Mouse (Mus musculus): ENCODE results near the gene Gtf3c5. TPM values are rescaled to one million over a fixed set of nuclear protein-coding genes. Genes with fewer than 3 reads are reported as not detected.

The Gtf3c5 gene
- polyA plus RNA-seq, 1 experiment from 2014 or later: 48.8 TPM

DNA sequence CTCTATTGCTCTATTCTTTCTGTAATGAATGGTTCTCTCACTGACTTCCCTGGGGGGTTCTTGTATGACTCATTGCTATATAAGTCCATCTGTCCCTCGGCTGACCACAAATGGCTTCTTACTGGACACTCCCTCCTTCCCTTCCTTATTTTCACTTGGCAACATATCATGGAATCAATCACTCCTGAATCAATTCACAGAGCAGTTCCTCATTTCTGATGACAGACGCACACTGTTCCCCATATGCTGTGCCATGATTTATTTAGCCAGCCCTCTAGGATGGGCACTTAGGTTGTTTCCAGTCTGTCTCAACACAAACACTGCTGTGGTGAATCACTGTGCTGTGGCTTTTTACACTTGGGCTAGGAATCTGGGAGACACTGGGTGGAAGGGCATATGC lies 7.9 kb upstream of the Gtf3c5 start:
- no peak for ATAC-seq (replicated peaks; ENCODE audit: low FRiP score)
- Histone ChIP-seq H3K27ac (no peak overlapping the region), H3K27me3 (peaks cover 14% of the 10 kb centered on the region; the same call in 1 of the 2 replicates), H3K4me2 (no peak overlapping the region), H3K9me3 (replicated peaks) (no peaks in the 10 kb centered on the region), H3K4me1 (peaks cover 4% of the 10 kb centered on the region), H3K4me3 (replicated peaks) (no peak overlapping the region), H3K36me3 (no peaks in the 10 kb centered on the region), H3K9ac (no peak overlapping the region)
- WGBS: 65% methylated on average over 2 of the region's 2 CpGs

DNA sequence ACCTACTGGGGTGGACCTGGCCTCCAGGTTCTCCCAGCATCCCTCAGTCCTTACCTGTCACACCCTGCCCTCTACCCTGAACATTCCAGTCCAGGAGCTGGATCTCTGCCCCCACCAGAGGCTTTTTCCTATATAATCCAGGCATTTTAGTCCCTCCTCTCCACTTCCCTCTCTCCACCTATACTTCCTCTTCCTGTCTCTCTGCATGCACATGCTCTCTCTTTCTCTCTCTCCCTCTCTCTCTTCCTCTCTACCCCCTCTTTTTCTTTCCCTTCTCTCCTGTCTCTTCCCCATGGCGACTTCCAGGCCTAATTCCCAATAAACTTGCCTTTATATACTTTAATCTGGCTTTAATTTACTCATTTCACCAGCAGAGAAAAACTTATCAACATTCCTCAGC lies 5.0 kb upstream of the Gtf3c5 start:
- no peak overlapping the region for H3K4me2 ChIP-seq
- peaks cover 17% of the 10 kb centered on the region; the same call in 1 of the 2 replicates for H3K27me3 ChIP-seq
- no peak overlapping the region for H3K27ac ChIP-seq
- ATAC-seq (replicated peaks; ENCODE audit: low FRiP score): no peak
- H3K9me3 ChIP-seq (replicated peaks): no peaks in the 10 kb centered on the region
- H3K9ac ChIP-seq: no peak overlapping the region
- peaks cover 6% of the 10 kb centered on the region for H3K4me1 ChIP-seq
- H3K36me3 ChIP-seq: no peaks in the 10 kb centered on the region
- WGBS: 37% methylated on average over 1 of the region's 1 CpGs
- no peak overlapping the region for H3K4me3 ChIP-seq (replicated peaks)

DNA sequence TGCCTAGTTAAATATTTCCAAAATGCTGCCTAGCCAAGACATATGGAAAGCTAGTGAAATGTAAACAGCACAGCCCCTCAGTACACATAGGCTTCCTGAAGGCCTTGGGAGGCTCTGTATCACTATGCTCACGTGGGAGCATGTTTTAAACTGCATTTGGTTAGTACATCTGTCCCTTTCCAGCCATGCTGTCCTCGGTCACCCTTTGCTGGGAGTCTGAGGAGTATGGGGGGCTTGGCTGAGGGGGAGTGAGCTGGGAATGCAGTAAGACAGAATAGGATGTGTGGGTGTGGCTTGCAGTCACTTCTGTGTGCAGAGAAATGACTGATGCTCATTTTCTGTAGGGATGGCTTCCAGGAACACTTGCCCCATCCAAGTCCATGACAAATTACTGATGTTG lies 2.2 kb upstream of the Gtf3c5 start:
- Histone ChIP-seq H3K27ac (no peak overlapping the region), H3K9me3 (replicated peaks) (no peaks in the 10 kb centered on the region), H3K4me3 (replicated peaks) (no peak overlapping the region), H3K27me3 (peaks cover 11% of the 10 kb centered on the region; the same call in 1 of the 2 replicates), H3K4me2 (no peak overlapping the region), H3K9ac (no peak overlapping the region), H3K4me1 (peaks cover 24% of the 10 kb centered on the region), H3K36me3 (peaks cover 5% of the 10 kb centered on the region)
- ATAC-seq (replicated peaks; ENCODE audit: low FRiP score): no peak
- WGBS: 38% methylated on average over 2 of the region's 2 CpGs

DNA sequence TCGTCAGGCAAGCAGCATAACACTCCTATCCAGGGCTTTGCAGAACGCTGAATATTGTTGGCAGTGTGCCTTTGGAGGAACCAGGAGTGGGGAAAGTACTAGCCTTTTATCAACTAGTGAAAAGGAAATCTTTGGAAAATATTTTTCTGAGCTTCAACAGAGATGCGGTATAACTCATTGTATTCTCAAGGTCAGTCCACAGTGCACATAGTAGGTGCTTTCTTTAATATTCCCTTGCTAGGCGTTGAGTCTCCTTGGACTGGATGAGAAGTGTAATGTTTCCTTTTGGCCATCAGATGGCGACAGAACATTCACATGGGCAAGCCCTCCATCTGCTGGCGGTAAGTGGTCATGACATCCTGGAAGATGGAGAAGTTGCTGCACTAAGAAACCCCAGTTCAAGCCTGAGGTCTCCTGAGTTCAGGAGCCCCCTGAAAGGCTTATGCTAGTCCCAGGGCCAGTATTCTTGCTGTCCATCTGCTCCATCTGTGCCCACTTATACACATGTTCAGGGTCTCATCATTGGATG lies 1.6 kb upstream of the Gtf3c5 start:
- H3K4me2 ChIP-seq: no peak overlapping the region

DNA sequence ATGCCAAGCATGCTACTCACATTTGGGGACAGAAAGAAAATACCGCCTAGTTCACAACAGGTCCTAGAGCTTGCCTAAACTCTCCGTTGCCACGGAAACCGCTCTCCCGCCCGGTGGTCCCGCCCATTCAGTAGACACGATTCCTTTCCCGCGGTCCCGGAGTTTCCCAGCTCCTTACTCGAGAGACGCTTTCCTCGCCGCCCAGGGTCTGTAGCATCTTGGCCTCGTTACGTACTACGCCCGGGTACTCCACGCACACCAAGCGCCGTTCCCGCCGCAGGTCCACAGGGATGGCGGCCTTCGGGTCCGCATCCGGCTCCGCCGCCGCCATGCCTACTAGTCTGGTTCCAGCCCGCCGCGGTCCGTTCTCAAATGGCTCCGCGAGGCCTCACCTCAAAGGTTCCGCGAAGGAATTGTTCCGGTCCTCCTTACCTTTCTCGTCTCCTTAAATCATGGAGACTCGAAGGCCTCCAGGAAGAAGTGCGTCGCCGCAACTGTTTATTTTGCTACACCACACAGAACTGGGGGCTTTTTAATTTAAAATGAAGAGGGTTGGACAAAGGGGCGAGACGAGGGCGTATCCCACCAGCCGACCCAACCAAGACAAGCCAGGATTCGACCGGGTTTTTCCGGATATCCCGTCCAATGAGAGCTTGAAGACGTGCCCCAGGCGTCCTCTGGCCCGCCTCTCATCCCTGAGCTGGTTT lies 751 bp downstream of the Gtf3c5 start:
- peak overlapping the region; percentile 97 for H3K27ac ChIP-seq
- H3K4me2 ChIP-seq: peak overlapping the region; percentile 72
- H3K9ac ChIP-seq: peak overlapping the region; percentile 71
- H3K4me1 ChIP-seq: peaks cover 24% of the 10 kb centered on the region
- peak overlapping the region; percentile 80 for H3K4me3 ChIP-seq (replicated peaks)
- H3K9me3 ChIP-seq (replicated peaks): no peaks in the 10 kb centered on the region
- ATAC-seq (replicated peaks; ENCODE audit: low FRiP score): peak; percentile 94
- peaks cover 11% of the 10 kb centered on the region; the same call in 1 of the 2 replicates for H3K27me3 ChIP-seq
- H3K36me3 ChIP-seq: peaks cover 34% of the 10 kb centered on the region
- under 1% methylated on average over 56 of the region's 56 CpGs for WGBS

More for the DNA sequence above, 1.6 kb upstream of the Gtf3c5 start:
- 18% methylated on average over 6 of the region's 6 CpGs for WGBS
- peaks cover 11% of the 10 kb centered on the region for H3K36me3 ChIP-seq
- ATAC-seq (replicated peaks; ENCODE audit: low FRiP score): no peak
- peaks cover 11% of the 10 kb centered on the region; the same call in 1 of the 2 replicates for H3K27me3 ChIP-seq
- H3K4me1 ChIP-seq: peaks cover 24% of the 10 kb centered on the region
- no peaks in the 10 kb centered on the region for H3K9me3 ChIP-seq (replicated peaks)
- no peak overlapping the region for H3K4me3 ChIP-seq (replicated peaks)
- H3K27ac ChIP-seq: no peak overlapping the region
- no peak overlapping the region for H3K9ac ChIP-seq

DNA sequence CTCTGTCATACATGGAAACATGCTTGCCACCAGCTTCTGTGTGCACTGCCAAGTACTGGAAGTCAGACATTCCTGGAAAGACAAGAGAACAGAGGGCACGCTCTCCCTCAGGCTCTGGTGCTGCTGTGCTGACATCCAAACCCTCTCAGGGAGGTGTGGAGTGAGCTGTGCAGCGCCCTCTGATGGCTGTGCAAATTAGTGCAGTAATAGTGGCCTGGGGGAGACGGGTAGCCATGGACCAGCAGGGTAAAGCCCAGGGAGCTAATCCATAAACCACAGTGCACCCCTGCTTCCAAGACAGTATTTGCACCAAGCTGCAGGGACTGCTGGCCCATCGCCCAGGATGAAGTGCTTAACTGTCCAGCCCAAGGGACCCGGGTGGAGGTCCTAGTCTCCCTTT lies 5.5 kb downstream of the Gtf3c5 start:
- Histone ChIP-seq H3K9ac (no peak overlapping the region), H3K36me3 (peaks cover 78% of the 10 kb centered on the region)
- 79% methylated on average over 5 of the region's 5 CpGs for WGBS

DNA sequence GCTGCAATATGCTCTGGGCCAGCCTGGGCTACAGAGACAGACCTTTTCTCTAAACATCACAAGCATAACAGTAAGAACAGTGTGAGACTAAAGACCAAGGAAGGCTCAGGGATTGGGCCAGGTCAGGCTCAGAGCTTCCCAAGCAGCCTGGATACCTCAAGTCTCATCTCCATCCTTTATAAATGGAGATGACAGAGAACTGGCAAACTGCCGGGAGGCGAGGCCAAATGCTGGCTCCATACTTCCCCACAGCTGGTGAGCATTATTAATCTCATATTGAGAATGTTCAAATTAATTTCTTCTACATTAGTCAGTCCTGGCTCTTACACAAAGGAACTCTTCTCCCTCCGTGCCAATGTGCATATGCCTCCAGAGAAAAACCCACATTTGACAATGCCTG lies 6.7 kb downstream of the Gtf3c5 start:
- H3K36me3 ChIP-seq: peaks cover 90% of the 10 kb centered on the region
- ATAC-seq (replicated peaks; ENCODE audit: low FRiP score): no peak

More for the DNA sequence above, 5.5 kb downstream of the Gtf3c5 start:
- ATAC-seq (replicated peaks; ENCODE audit: low FRiP score): no peak
- peaks cover 17% of the 10 kb centered on the region for H3K4me1 ChIP-seq
- no peaks in the 10 kb centered on the region for H3K27me3 ChIP-seq
- no peak overlapping the region for H3K27ac ChIP-seq
- H3K4me2 ChIP-seq: no peak overlapping the region
- no peaks in the 10 kb centered on the region for H3K9me3 ChIP-seq (replicated peaks)
- no peak overlapping the region for H3K4me3 ChIP-seq (replicated peaks)

DNA sequence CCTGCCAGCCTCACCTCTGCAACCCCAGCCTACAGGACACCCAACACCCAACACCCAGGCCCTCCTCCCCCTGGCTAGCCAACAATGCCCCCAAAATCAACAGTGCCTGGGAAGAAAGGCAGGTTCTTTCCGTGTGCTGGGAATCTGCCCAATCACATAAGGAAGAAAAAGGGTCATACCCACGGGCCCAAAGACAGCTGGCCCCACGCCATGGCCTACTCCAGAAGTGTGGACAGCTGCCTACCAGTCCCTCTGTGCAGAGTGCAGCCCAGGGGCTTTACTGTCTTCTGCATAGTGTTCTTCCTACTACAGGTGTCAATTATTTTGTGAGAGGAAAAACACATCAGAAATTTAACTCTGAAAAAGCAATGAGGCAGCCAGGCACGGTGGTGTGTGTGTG lies 8.2 kb downstream of the Gtf3c5 start:
- Histone ChIP-seq H3K4me3 (replicated peaks) (no peak overlapping the region), H3K9me3 (replicated peaks) (no peaks in the 10 kb centered on the region), H3K36me3 (peaks cover 96% of the 10 kb centered on the region), H3K9ac (no peak overlapping the region), H3K4me2 (no peak overlapping the region), H3K27me3 (no peaks in the 10 kb centered on the region), H3K27ac (no peak overlapping the region), H3K4me1 (no peaks in the 10 kb centered on the region)
- ATAC-seq (replicated peaks; ENCODE audit: low FRiP score): no peak
- 86% methylated on average over 4 of the region's 4 CpGs for WGBS

More for the DNA sequence above, 6.7 kb downstream of the Gtf3c5 start:
- Histone ChIP-seq H3K27ac (no peak overlapping the region), H3K4me3 (replicated peaks) (no peak overlapping the region), H3K9me3 (replicated peaks) (no peaks in the 10 kb centered on the region), H3K27me3 (no peaks in the 10 kb centered on the region), H3K4me1 (peaks cover 11% of the 10 kb centered on the region), H3K9ac (no peak overlapping the region), H3K4me2 (no peak overlapping the region)
- WGBS: 86% methylated on average over 3 of the region's 3 CpGs

DNA sequence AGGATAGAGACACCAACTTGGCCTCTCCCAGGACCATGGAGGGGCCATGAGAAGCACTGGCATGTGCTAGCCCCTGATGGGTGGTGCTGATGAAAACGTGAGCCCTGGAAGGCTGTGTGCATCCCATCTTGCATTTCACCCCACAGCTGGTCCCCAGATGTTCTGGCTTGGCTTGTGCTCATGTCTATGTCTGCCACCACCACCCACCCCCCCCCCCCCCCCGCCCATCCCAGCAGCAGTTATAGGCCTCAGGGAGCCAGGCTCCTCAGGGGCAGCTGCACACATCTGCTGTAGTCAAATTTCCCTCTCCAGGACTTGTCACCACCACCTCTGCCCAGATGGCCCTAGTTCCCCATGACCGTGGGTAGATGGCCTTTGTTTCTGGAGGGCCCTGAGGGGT lies 13.6 kb downstream of the Gtf3c5 start:
- Histone ChIP-seq H3K36me3 (peaks cover 96% of the 10 kb centered on the region), H3K4me3 (replicated peaks) (no peak overlapping the region), H3K4me2 (no peak overlapping the region), H3K27ac (no peak overlapping the region), H3K27me3 (no peaks in the 10 kb centered on the region), H3K9ac (no peak overlapping the region), H3K9me3 (replicated peaks) (no peaks in the 10 kb centered on the region), H3K4me1 (no peaks in the 10 kb centered on the region)
- no peak for ATAC-seq (replicated peaks; ENCODE audit: low FRiP score)
- WGBS: 75% methylated on average over 3 of the region's 3 CpGs

DNA sequence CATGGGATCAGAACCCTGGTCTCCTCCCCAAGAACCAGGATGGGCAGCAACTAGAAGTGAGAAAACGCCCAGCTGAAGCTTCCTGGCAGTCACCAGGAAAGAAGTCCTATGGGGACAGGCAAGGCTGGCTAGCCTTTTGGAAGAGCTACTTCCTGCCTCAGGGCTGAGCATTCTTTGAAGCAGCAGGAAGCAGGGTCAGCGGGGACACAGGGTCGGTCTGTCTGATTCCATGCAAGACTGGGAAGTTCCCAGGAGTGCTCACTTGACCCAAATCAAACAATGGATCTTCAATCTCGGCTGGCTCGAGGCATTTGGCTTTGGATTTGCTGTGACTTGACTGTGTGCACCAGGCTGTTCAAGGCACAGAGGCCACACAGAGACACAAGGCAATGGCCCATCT lies 17.0 kb downstream of the Gtf3c5 start:
- H3K36me3 ChIP-seq: peaks cover 65% of the 10 kb centered on the region
- H3K4me2 ChIP-seq: no peak overlapping the region
- no peaks in the 10 kb centered on the region for H3K9me3 ChIP-seq (replicated peaks)
- no peak for ATAC-seq (replicated peaks; ENCODE audit: low FRiP score)
- no peak overlapping the region for H3K27ac ChIP-seq
- no peaks in the 10 kb centered on the region; the same call in 1 of the 2 replicates for H3K4me1 ChIP-seq
- no peak overlapping the region for H3K9ac ChIP-seq
- H3K4me3 ChIP-seq (replicated peaks): no peak overlapping the region
- H3K27me3 ChIP-seq: no peaks in the 10 kb centered on the region
- WGBS: 55% methylated on average over 5 of the region's 5 CpGs

DNA sequence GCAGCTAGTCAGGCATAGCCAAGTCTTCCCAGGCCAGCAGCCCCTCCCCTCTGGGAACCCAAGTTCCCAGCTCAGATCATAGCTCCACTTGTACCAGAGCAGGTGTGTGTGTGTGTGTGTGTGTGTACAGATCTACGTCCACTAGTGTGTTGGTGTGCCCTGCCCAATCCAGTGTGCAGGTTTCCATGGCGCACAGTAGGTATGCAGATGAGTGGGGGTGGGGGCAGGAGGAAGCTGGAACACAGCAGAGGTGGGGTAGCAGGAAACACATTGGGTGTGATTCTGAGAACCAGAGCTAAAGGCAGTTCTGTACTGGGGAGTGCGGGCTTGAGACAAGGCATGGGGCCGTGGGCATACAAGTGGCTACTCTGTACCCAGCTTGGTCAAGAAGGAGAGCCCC lies 19.2 kb downstream of the Gtf3c5 start:
- Histone ChIP-seq H3K4me2 (no peak overlapping the region), H3K27ac (no peak overlapping the region), H3K9ac (no peak overlapping the region), H3K4me3 (replicated peaks) (no peak overlapping the region), H3K9me3 (replicated peaks) (no peaks in the 10 kb centered on the region), H3K4me1 (no peaks in the 10 kb centered on the region; the same call in 1 of the 2 replicates), H3K27me3 (no peaks in the 10 kb centered on the region), H3K36me3 (peaks cover 44% of the 10 kb centered on the region)
- 89% methylated on average over 4 of the region's 4 CpGs for WGBS
- ATAC-seq (replicated peaks; ENCODE audit: low FRiP score): no peak

DNA sequence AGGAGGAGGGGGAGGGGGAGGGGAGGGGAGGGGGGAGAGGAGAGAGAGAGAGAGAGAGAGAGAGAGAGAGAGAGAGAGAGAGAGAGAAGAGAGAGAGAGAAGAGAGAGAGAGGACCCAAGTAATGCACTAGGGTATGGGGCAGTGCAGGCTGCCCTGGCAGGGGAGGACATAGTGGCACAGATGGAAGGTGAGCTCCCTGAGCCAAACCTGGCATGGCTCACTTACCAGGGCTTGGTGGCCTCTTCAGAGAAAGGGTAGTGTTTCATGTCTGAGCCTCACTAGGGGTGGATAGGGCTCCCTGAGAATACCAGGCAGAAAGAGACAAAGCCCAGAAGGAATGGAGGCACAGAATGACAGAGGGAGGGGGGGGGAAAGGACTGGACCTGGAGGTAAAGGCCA lies 19.7 kb downstream of the Gtf3c5 start:
- H3K4me3 ChIP-seq (replicated peaks): no peak overlapping the region
- peaks cover 38% of the 10 kb centered on the region for H3K36me3 ChIP-seq
- no peaks in the 10 kb centered on the region for H3K9me3 ChIP-seq (replicated peaks)
- no peaks in the 10 kb centered on the region; the same call in 1 of the 2 replicates for H3K4me1 ChIP-seq
- ATAC-seq (replicated peaks; ENCODE audit: low FRiP score): no peak
- no peak overlapping the region for H3K27ac ChIP-seq
- no peak overlapping the region for H3K9ac ChIP-seq
- H3K4me2 ChIP-seq: no peak overlapping the region
- H3K27me3 ChIP-seq: no peaks in the 10 kb centered on the region
